Mouse (Mus musculus) layer of hippocampus, adult 2 months (tissue): ENCODE measurements around the gene Syndig1. TPM values are rescaled to one million over a fixed set of nuclear protein-coding genes. Genes with fewer than 3 reads are reported as not detected.

Experiments
- DNase-seq, 2 experiments: peaks; one replicate each; pipeline ENCODE4 v3.0.0; 2022; ENCODE audit warnings: low spot score in 2 of 2
- H3K27ac ChIP-seq: fragments of 200-600 bp; 2 replicates; pipeline ENCODE4 v1.8.1; 2022
- H3K4me3 ChIP-seq: fragments of 200-600 bp; 2 replicates; pipeline ENCODE4 v1.8.1; 2022; ENCODE audit warnings: mild to moderate bottlenecking
- CTCF ChIP-seq: fragments of 200-600 bp; conservative IDR thresholded peaks from 2 replicates; pipeline ENCODE4 v1.8.1; 2022; ENCODE audit warnings: antibody characterized with exemption, mild to moderate bottlenecking, moderate library complexity
- total RNA-seq, 2 experiments: library from RNA; stranded (reverse); gene quantifications; 2 replicates each; pipeline ENCODE4 v1.2.3; 2021

Syndig1 gene
- total RNA-seq, 2 experiments from 2014 or later = 37.8 to 41.5 TPM

DNA sequence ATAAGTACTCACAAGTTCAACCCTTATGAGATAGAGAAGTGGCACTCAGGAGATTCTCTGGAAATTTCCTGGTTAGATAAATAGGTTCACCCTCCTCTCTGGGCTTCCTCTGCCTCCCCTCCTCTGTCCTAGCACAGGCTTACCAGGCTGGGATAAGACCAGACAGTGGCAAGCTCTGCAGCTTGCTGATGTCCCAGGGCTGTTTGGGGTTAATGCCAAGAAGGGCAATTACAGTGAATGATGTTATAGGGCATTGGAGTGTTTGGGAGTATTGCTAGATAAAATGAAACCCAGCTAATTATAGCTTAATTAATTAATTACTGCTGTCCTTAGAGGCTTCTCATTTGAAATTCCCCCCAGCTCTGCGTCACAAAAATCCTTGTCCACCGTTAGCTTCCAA lies 171.6 kb downstream of the Syndig1 start:
- Histone ChIP-seq H3K27ac (no peak overlapping the region), H3K4me3 (no peak overlapping the region)
- TF ChIP-seq CTCF = no peak
- DNase-seq = no peak

DNA sequence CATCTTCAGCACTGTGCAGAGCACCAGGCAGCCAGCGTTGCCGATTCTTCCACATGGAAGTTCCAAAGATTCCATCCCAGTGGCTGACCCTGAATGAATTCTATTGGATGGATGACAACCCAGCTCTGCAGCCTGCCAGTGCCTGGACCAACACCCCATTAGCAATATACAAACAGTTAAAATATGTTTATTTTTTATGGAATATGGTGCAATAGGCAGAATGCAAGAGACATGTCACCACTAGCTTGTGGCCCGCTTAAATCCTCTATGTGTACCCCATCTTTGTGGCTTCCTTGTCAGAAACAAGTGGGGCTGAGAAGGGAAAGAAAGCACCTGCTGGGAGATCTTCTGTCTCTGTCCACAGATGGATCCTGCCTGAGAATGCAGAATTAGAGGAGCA lies 174.5 kb downstream of the Syndig1 start:
- no peak for TF ChIP-seq CTCF
- no peak for DNase-seq
- Histone ChIP-seq H3K27ac (no peak overlapping the region), H3K4me3 (no peak overlapping the region)

DNA sequence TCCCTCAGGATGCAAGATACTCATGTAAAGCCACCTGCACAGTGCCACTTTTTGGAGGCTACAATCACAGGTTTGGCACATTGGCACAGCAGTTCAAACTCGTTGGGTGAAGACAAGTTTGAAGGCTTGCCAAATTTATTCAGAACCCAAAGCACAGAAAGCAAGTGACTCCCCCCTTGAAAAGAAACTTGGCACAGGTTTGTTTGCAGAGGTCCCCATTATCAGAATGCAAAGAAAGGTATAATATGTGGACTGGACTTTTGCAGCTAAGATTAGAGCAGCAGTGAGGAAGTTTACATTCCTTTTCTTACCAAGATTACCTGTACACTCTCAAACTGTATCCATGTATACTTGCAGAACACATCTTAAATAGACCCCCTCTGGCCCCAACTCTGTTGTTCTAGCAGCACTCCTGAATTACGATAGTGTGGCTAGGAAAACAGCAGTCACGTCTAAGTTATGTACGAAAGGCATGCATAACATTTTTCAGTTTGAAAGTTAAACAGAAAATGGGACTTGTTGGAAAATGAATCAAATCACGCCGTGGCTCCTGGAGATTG lies 183.9 kb downstream of the Syndig1 start:
- TF ChIP-seq CTCF = no peak
- no peak for DNase-seq
- H3K4me3 ChIP-seq = no peak overlapping the region
- H3K27ac ChIP-seq = no peak overlapping the region

DNA sequence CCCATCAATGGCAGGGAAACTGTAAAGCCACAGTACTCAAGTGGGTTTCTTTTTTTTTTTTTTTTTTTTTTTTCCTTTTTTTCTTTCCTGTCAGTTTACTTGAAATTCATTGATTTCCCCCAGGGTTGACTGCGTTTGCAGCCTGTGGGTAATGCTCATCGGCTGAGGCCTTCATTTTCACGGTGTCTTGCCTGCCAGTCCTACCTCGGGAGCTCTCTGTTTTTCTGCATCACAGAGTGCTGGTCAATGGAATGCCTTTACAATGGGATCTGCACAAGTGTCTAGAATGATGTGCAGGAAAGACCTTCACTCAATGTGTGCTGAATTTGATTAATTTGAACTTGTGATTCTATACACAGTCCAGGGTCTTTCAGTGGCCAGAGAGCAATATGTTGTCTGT lies 184.8 kb downstream of the Syndig1 start:
- no peak for DNase-seq
- no peak for TF ChIP-seq CTCF
- H3K4me3 ChIP-seq = no peak overlapping the region
- no peak overlapping the region for H3K27ac ChIP-seq

DNA sequence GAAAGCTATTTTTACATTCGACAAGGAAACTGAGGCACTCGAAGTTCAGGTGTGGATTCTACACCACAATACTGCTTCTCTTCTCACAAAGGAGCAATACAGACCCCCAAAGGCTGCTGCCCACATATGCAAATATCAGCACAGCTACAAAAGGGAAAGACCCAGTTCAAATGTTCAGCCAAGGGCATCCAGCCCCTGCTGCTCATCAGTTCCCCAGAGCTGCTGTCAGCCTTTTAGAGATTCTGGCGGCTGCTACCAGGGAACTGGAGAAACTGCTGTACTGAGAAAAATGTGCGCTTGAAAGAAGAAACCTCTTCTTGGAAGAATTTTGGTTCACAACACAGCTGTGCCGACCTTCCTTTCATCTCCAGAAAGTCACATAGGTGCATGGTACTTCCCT lies 187.3 kb downstream of the Syndig1 start:
- Histone ChIP-seq H3K4me3 (no peak overlapping the region), H3K27ac (no peak overlapping the region)
- DNase-seq = no peak
- no peak for TF ChIP-seq CTCF

DNA sequence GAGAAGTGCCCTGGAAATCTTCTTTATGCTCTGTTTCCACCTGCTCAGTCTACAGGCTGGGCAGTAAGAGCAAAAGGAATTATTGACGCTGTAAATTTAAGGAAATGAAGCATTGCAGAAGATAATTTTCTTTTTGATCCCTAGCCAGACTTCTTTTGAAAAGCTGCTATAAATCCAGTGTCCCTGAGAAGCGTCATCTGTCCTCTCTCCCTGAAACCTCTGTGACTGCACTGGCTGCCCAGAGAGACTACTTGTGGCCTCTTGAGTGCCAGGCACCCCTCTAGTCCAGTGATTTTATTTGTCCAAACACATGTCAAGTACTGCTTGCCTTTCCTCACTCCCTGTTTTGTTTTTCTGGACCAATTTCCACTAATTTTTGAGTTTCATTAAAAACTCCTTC lies 191.7 kb downstream of the Syndig1 start:
- no peak for TF ChIP-seq CTCF
- no peak overlapping the region for H3K4me3 ChIP-seq
- no peak for DNase-seq

DNA sequence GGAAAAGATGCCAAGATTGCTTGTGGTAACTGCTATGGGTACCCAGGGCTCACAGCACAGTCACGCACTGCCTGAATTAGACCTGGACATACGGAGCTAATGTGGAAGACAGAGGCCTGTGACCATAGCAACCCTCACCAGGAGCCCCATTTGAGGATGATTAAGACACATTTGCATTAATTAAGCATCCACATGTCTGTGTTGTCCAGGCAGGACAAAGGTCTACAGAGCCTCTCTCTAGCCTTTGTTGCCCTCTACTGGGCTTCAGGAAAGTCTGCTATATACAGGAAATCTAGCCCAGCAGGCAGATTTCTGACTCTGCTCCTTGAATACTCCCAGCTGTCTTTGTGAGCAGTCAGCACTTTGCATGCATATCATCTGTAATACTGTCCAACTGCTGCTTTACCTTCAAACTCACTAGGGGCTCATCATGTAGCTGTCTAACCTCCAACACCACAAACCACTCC lies 194.9 kb downstream of the Syndig1 start:
- TF ChIP-seq CTCF = peak; percentile 84
- peak; percentile 16 to 28 for DNase-seq
- H3K27ac ChIP-seq = no peak overlapping the region
- no peak overlapping the region for H3K4me3 ChIP-seq

More for the DNA sequence above, 191.7 kb downstream of the Syndig1 start:
- no peak overlapping the region for H3K27ac ChIP-seq

DNA sequence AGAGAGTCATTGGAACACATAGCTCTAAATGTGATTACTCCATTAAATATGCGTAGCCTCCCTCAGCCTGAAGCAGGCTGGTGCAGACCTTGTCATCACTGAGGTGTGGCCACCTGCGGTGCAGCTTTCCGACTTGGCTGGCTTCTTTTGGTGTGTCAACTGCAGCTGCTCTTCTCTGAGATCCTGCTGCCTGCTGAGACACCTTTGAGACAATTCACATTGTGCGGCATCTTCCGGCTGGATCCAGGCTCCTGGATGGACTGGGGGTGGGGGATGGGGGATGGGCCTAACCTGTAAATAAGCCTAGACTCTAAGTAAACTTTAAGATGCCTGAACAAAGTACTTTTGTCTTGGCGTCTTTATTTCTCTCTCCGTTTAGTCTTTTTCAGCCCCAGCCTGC lies 214.5 kb downstream of the Syndig1 start:
- TF ChIP-seq CTCF = no peak
- DNase-seq = no peak
- Histone ChIP-seq H3K27ac (no peak overlapping the region), H3K4me3 (no peak overlapping the region)

Other genes starting within 250 kb of the Syndig1 start
- gene C530025M09Rik, start 2.0 kb downstream of the Syndig1 start, total RNA-seq = 1 to 10 TPM; 1.1 to 1.7 TPM